Mouse (Mus musculus) WW6 (cell line): ENCODE measurements around the gene Il6ra.
"Not testable (repeated sequence)": the region's sequence is repeated elsewhere in the genome, so short reads cannot be mapped to it uniquely, and the experiment has no call there.

ENCODE experiments used
- DNase-seq: peaks from one replicate; pipeline ENCODE4 v3.0.0-alpha.2; 2013; ENCODE audit warnings: low read depth, low spot score

Gene Il6ra

DNA sequence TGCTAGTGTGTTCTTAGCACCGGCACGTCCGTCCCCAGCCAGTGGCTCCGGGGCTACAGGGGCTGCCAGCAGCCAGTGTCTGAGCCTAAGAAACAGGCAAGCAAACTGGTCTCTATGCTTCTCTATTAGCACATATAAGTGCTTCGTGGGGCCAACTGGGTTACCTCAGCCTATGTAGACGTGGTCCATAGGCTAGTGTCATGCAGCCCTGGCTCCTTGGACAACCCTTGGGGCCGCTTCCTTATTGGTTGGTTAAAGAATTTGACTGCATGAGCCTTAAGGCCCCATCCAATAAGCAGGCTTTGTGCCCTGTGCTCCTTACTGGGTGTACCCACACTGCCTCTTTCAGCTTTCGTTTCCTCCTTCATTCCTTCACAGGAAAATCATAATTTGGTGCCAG is 37.2 kb downstream of the Il6ra start:
- DNase-seq, result no peak

GRCm38 (mm10) chr3:89875021-89875420 is 38.0 kb downstream of the Il6ra start:
- DNase-seq, result no peak

DNA sequence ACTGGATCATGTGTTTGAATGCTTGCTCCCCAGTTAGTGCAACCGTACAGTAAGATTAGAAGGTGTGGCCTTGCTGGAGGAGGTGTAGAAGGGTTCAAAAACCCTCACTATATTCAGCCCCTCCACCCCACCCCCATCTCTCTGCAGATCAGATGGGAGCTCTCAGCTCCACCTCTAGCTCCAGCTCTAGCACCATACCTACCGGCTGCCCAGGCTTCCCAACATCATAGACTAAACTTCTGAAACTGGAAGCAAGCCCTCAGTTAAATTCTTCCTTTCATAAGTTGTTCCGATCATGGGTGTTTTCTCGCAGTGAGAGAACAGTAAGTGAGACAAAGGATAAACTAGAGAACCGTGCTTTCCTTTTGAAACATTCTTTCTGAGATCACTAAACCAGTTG is 38.9 kb downstream of the Il6ra start:
- no peak for DNase-seq

DNA sequence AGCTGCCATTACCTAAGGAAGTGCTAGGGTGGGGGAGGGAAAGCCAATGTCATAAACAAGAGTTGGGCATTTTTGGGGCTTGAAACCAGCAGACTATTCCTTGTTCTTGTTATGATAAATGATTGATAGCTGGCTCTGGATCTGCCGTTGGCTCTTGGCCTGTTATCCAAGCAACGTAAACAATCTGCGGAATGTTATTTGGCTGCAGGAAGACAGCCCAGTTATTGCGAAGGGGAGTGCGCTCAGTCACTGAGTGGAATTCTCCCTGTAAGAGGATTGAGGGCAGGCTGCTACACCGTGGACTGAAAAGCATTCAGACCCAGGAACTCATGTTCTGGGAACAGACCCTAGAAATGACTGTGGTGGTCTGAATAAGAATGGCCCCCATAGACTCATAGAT is 40.3 kb downstream of the Il6ra start:
- no peak for DNase-seq

DNA sequence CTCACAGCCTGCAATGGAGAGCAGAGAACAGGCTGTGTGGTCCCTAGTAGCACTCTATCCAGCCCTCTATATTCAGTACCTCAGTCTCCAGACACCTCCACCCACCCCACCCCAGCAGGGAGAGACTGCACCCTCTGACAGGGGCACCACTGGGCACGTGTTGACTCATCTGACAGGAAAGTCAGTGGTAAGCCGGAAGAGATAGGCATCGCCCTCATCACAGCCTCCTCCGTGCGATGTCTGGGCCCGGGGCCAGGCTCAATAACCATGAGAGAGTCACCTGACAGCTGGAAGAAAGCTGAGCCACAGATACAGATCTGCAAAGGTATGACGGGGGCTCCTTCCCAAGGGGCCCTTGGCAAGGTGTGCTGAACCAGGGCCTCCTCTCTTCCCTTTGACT is 40.8 kb downstream of the Il6ra start:
- DNase-seq, result no peak

DNA sequence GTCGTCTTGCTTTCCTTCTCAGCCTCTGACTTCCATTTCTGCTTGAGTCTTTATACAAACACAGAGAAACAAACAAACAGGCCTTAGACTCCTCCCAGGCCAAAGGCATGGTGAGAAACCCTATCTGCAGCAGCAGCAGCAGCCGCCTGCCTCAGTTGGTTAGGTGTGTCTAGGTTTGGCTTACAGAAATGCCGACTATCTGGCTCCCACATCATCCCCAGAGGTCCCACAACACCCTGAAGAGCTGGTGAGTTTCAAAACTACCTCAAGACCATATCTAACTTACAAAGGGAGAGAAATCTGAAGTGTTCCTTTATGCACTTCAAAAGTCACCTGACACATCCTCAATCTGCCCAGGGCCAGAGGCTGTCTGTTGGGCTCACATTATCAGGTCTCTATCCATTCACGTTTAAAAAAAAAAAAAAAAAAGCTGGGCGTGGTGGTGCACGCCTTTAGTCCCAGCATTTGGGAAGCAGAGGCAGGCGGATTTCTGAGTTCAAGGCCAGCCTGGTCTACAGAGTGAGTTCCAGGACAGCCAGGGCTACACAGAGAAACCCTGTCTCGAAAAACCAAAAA is 41.6 kb downstream of the Il6ra start:
- DNase-seq, result no peak

GRCm38 (mm10) chr3:89870472-89871271 is 42.3 kb downstream of the Il6ra start:
- no peak for DNase-seq

- no peak for DNase-seq
Measured at GRCm38 (mm10) chr3:89869556-89869955, 43.4 kb downstream of the Il6ra start.

DNA sequence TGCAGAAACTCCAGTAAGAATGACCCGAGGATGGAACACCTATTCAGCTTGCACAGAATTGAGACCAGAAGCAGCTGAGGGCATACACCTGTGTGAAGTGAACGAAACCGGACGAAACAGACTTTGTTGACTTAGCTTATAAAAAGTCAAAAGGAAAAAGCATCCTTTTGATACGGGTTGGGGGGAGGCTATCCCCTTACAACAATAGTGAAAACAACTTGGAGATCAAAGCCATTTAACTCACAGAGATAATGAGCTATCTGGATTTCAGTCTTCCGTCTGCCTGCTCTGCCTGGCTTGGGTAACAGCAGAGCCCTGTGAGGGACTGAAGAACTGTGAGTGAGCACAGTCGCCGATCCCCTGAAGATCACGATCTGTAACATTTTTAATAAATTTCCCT is 44.0 kb downstream of the Il6ra start:
- DNase-seq, result no peak

GRCm38 (mm10) chr3:89868357-89868756 is 44.6 kb downstream of the Il6ra start:
- DNase-seq, result no peak

DNA sequence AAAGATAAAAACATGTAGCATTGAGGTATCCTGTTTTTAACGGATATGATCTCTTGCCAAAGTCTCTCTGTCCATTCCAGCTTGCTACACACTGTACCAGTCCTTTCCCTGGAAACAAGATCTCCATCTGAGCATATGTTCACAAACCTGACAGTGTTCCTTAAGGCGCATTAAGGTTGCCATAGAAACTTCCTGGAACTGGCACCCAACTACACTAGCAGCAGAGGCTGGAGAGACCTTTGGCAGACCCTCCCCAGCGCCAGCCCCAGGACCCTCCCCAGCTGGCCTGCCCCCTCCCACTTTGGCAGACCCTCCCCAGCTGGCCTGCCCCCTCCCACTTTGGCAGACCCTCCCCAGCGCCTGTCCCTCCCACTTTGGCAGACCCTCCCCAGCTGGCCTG is 45.3 kb downstream of the Il6ra start:
- no peak for DNase-seq

- DNase-seq, result no peak
Measured at GRCm38 (mm10) chr3:89865764-89866163, 47.2 kb downstream of the Il6ra start.

- DNase-seq, result no peak
Measured at GRCm38 (mm10) chr3:89865020-89865419, 48.0 kb downstream of the Il6ra start.

GRCm38 (mm10) chr3:89863716-89864509 is 49.1 kb downstream of the Il6ra start:
- DNase-seq, result no peak

- not testable (repeated sequence) for DNase-seq
Measured at GRCm38 (mm10) chr3:89863276-89863675, 49.7 kb downstream of the Il6ra start.

- no peak for DNase-seq
Measured at GRCm38 (mm10) chr3:89862182-89862761, 50.7 kb downstream of the Il6ra start.

DNA sequence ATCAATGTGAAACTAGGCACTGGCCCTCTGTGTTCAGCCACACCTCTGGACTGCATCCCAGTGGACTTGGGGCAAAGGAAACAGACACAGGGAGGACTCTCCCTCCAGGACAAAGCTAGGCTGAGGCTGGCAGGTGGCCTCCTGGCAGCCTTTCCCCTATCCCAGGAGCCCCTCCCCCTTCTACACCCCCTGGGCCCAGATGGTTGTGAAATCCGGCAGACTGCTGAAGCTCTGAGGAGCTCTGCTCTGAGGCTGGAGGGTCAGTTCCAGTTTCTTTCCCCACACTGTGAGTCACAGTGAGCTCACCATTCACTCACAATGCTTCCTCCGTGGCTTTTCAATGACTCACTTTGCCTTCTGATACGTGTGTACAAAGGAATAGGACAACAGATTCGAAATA is 51.9 kb downstream of the Il6ra start:
- no peak for DNase-seq

DNA sequence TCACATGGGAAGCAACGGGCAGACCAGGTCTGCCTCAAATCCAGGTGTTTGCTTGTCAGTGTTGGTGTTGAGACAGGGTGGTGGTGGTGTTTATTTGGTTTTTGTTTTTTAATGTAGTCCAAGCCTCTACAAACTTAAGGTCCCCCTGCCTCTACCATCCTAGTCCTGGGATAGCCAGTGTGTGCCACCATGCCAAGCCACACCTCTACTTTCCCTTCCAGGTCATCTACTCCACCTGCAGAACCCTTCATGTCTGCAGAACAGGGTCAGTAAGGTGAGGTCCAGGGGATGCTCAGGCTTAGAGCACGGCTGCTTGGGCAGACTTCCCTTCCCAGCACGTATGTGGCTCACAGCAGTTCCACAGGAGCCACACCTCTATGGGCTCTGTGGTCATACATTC is 52.7 kb downstream of the Il6ra start:
- no peak for DNase-seq

- DNase-seq, result no peak
Measured at GRCm38 (mm10) chr3:89859936-89860335, 53.1 kb downstream of the Il6ra start.

- no peak for DNase-seq
Measured at GRCm38 (mm10) chr3:89858888-89859287, 54.1 kb downstream of the Il6ra start.

- DNase-seq, result no peak
Measured at GRCm38 (mm10) chr3:89858123-89858522, 54.9 kb downstream of the Il6ra start.

DNA sequence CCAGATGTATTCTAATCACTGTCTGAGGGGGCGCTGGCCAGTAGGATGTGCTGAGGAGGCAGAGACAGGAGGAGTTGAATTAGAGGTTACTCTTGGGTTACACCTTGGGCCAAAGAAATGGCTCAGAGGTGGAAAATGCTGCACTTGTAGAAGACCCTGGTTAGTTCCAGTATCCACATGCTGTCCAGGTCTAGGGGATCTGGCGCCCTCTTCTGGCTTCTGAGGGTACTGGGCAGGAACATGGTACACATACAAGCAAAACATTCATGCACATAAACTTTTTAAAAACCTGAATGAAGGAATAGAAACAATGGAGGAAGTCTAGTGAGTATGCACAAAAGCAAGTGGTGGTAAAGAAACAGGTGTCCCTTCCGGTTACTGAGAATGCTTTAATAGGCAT is 55.6 kb downstream of the Il6ra start:
- no peak for DNase-seq
